Mouse (Mus musculus): Measurements from ENCODE around the gene Intu.

The Intu gene

GRCm38 (mm10) chr3:40683171-40683570 lies 152.1 kb downstream of the Intu start:
- DNase-seq (ENCODE audit: extremely low spot score, low spot score), result no peak

- peak; percentile 65 for DNase-seq (ENCODE audit: extremely low spot score, low spot score)
Measured at GRCm38 (mm10) chr3:40685855-40686515, 154.9 kb downstream of the Intu start.

- DNase-seq (ENCODE audit: extremely low spot score, low spot score), result no peak
Measured at GRCm38 (mm10) chr3:40686836-40687235, 155.8 kb downstream of the Intu start.

GRCm38 (mm10) chr3:40687588-40687987 lies 156.5 kb downstream of the Intu start:
- no peak for DNase-seq (ENCODE audit: extremely low spot score, low spot score)

GRCm38 (mm10) chr3:40691566-40691965 lies 160.5 kb downstream of the Intu start:
- DNase-seq (ENCODE audit: extremely low spot score, low spot score), result no peak

- DNase-seq (ENCODE audit: extremely low spot score, low spot score), result no peak
Measured at GRCm38 (mm10) chr3:40693435-40693834, 162.3 kb downstream of the Intu start.

- DNase-seq (ENCODE audit: extremely low spot score, low spot score), result no peak
Measured at GRCm38 (mm10) chr3:40693960-40694359, 162.9 kb downstream of the Intu start.

GRCm38 (mm10) chr3:40694438-40694837 lies 163.4 kb downstream of the Intu start:
- DNase-seq (ENCODE audit: extremely low spot score, low spot score), result no peak

- DNase-seq (ENCODE audit: extremely low spot score, low spot score), result no peak
Measured at GRCm38 (mm10) chr3:40695162-40695561, 164.1 kb downstream of the Intu start.

GRCm38 (mm10) chr3:40698834-40699233 lies 167.7 kb downstream of the Intu start:
- DNase-seq (ENCODE audit: extremely low spot score, low spot score), result no peak

GRCm38 (mm10) chr3:40704816-40705430 lies 173.8 kb downstream of the Intu start:
- no peak for DNase-seq (ENCODE audit: extremely low spot score, low spot score)

GRCm38 (mm10) chr3:40708655-40709054 lies 177.6 kb downstream of the Intu start, which contains the start of gene Slc25a31:
Slc25a31 (plus strand) TSS chr3:40708855.
- no peak for DNase-seq (ENCODE audit: extremely low spot score, low spot score)

- no peak for DNase-seq (ENCODE audit: extremely low spot score, low spot score)
Measured at GRCm38 (mm10) chr3:40716056-40716455, 185.0 kb downstream of the Intu start.

GRCm38 (mm10) chr3:40719022-40719421 lies 187.9 kb downstream of the Intu start:
- no peak for DNase-seq (ENCODE audit: extremely low spot score, low spot score)

- DNase-seq (ENCODE audit: extremely low spot score, low spot score), result no peak
Measured at GRCm38 (mm10) chr3:40738381-40738912, 207.4 kb downstream of the Intu start.

- peak; percentile 22 for DNase-seq (ENCODE audit: extremely low spot score, low spot score)
Measured at GRCm38 (mm10) chr3:40744024-40744835, 213.1 kb downstream of the Intu start, which contains the start of gene Hspa4l. Hspa4l (plus strand) TSS chr3:40744495.

GRCm38 (mm10) chr3:40744836-40745660 lies 214.0 kb downstream of the Intu start:
- DNase-seq (ENCODE audit: extremely low spot score, low spot score), result peak; percentile 92

GRCm38 (mm10) chr3:40745661-40746547 lies 214.8 kb downstream of the Intu start:
- peak; percentile 13 for DNase-seq (ENCODE audit: extremely low spot score, low spot score)
